Mouse (Mus musculus): ENCODE data around the gene Camta1. TPM values are rescaled to one million over a fixed set of nuclear protein-coding genes. Genes with fewer than 3 reads are reported as not detected.

The Camta1 gene
- polyA plus RNA-seq, 1 experiment: 19.2 TPM

GRCm38 (mm10) chr4:151642418-151642817 lies 219.3 kb downstream of the Camta1 start:
- no peak for TF ChIP-seq GATA1 (IDR thresholded peaks at IDR 0.05; ENCODE audit: low read length)

- TF ChIP-seq GATA1 (IDR thresholded peaks at IDR 0.05; ENCODE audit: low read length): no peak
Measured at GRCm38 (mm10) chr4:151640971-151641370, 220.7 kb downstream of the Camta1 start.

- TF ChIP-seq GATA1 (IDR thresholded peaks at IDR 0.05; ENCODE audit: low read length): no peak
Measured at GRCm38 (mm10) chr4:151638941-151639340, 222.7 kb downstream of the Camta1 start.

- no peak for TF ChIP-seq GATA1 (IDR thresholded peaks at IDR 0.05; ENCODE audit: low read length)
Measured at GRCm38 (mm10) chr4:151637348-151637747, 224.3 kb downstream of the Camta1 start.

GRCm38 (mm10) chr4:151634771-151635170 lies 226.9 kb downstream of the Camta1 start:
- TF ChIP-seq GATA1 (IDR thresholded peaks at IDR 0.05; ENCODE audit: low read length): no peak

- TF ChIP-seq GATA1 (IDR thresholded peaks at IDR 0.05; ENCODE audit: low read length): no peak
Measured at GRCm38 (mm10) chr4:151633795-151634194, 227.9 kb downstream of the Camta1 start.

- no peak for TF ChIP-seq GATA1 (IDR thresholded peaks at IDR 0.05; ENCODE audit: low read length)
Measured at GRCm38 (mm10) chr4:151632321-151632720, 229.4 kb downstream of the Camta1 start.

- no peak for TF ChIP-seq GATA1 (IDR thresholded peaks at IDR 0.05; ENCODE audit: low read length)
Measured at GRCm38 (mm10) chr4:151630664-151631063, 231.0 kb downstream of the Camta1 start.

- no peak for TF ChIP-seq GATA1 (IDR thresholded peaks at IDR 0.05; ENCODE audit: low read length)
Measured at GRCm38 (mm10) chr4:151630231-151630630, 231.4 kb downstream of the Camta1 start.

GRCm38 (mm10) chr4:151619541-151620016 lies 242.1 kb downstream of the Camta1 start:
- TF ChIP-seq GATA1 (IDR thresholded peaks at IDR 0.05; ENCODE audit: low read length): no peak

GRCm38 (mm10) chr4:151618420-151619310 lies 243.0 kb downstream of the Camta1 start:
- TF ChIP-seq GATA1 (IDR thresholded peaks at IDR 0.05; ENCODE audit: low read length): no peak

- TF ChIP-seq GATA1 (IDR thresholded peaks at IDR 0.05; ENCODE audit: low read length): no peak
Measured at GRCm38 (mm10) chr4:151611621-151612020, 250.1 kb downstream of the Camta1 start.

GRCm38 (mm10) chr4:151610266-151610665 lies 251.4 kb downstream of the Camta1 start:
- TF ChIP-seq GATA1 (IDR thresholded peaks at IDR 0.05; ENCODE audit: low read length): no peak

GRCm38 (mm10) chr4:151604907-151605306 lies 256.8 kb downstream of the Camta1 start:
- TF ChIP-seq GATA1 (IDR thresholded peaks at IDR 0.05; ENCODE audit: low read length): no peak

- no peak for TF ChIP-seq GATA1 (IDR thresholded peaks at IDR 0.05; ENCODE audit: low read length)
Measured at GRCm38 (mm10) chr4:151604481-151604880, 257.2 kb downstream of the Camta1 start.

- TF ChIP-seq GATA1 (IDR thresholded peaks at IDR 0.05; ENCODE audit: low read length): no peak
Measured at GRCm38 (mm10) chr4:151603586-151603985, 258.1 kb downstream of the Camta1 start.

- TF ChIP-seq GATA1 (IDR thresholded peaks at IDR 0.05; ENCODE audit: low read length): no peak
Measured at GRCm38 (mm10) chr4:151595116-151595515, 266.6 kb downstream of the Camta1 start.
